Mouse (Mus musculus) intestine, embryonic 14.5 days (tissue): ENCODE results near the gene Dxo. TPM values are rescaled to one million over a fixed set of nuclear protein-coding genes. Genes with fewer than 3 reads are reported as not detected.

ENCODE experiments used
- ATAC-seq: fragments of 200-750 bp; cut with Nextera tagmentation; replicated peaks from 2 replicates; pipeline ENCODE4 v1.8.0; 2017; ENCODE audit warnings: low read depth, moderate number of reproducible peaks, moderate TSS enrichment, moderate library complexity; ENCODE audit not compliant: low FRiP score, low TSS enrichment
- DNase-seq: peaks from one replicate; pipeline ENCODE4 v3.0.0-alpha.2; 2018; ENCODE audit warnings: low spot score
- H3K27ac ChIP-seq: fragments of 300-500 bp; sonication (generic); 2 replicates; pipeline ENCODE4 v1.5.1; 2014; ENCODE audit warnings: low read depth, mild to moderate bottlenecking, control low read depth
- H3K27me3 ChIP-seq: fragments of 300-500 bp; sonication (generic); replicated peaks from 2 replicates; pipeline ENCODE4 v1.6.1; 2014; ENCODE audit warnings: low read length, control low read depth; ENCODE audit not compliant: control insufficient read depth, insufficient read depth
- H3K36me3 ChIP-seq: fragments of 300-500 bp; sonication (generic); 2 replicates; pipeline ENCODE4 v1.6.1; 2014; ENCODE audit warnings: low read length, control low read depth; ENCODE audit not compliant: control insufficient read depth, insufficient read depth
- H3K4me1 ChIP-seq: fragments of 300-500 bp; sonication (generic); replicated peaks from 2 replicates; pipeline ENCODE4 v1.6.1; 2014; ENCODE audit warnings: low read length, control low read depth, mixed read lengths; ENCODE audit not compliant: control insufficient read depth, insufficient read depth
- H3K4me2 ChIP-seq: fragments of 300-500 bp; sonication (generic); 2 replicates; pipeline ENCODE4 v1.6.1; 2014; ENCODE audit warnings: low read length
- H3K4me3 ChIP-seq: fragments of 300-500 bp; sonication (generic); 2 replicates; pipeline ENCODE4 v1.5.1; 2014; ENCODE audit warnings: low read depth, low read length, control low read depth, mixed read lengths
- H3K9ac ChIP-seq: fragments of 300-500 bp; sonication (generic); 2 replicates; pipeline ENCODE4 v1.6.1; 2014; ENCODE audit warnings: mild to moderate bottlenecking, low read length
- H3K9me3 ChIP-seq: fragments of 300-500 bp; sonication (generic); 2 replicates; pipeline ENCODE4 v1.6.1; 2016; ENCODE audit warnings: low read length, control low read depth; ENCODE audit not compliant: control insufficient read depth
- WGBS: fragments of 180-500 bp; shearing (Covaris S2); extraction: QIAGEN DNeasy Blood & Tissue Kit; methylation state at CpG from one replicate; pipeline ENCODE4 v1.1.7; 2014; 5-methylcytosine and 5-hydroxymethylcytosine counted together
- polyA plus RNA-seq: library from polyadenylated mRNA; unstranded; fragments of >200 nt; fragmentation: Nextera tagmentation; extraction: Ambion mirVana; gene quantifications from 2 replicates; pipeline ENCODE4 v1.2.1, GENCODE M21; 2014

The Dxo gene
- polyA plus RNA-seq, 1 experiment from 2014 or later = 58.2 TPM

DNA sequence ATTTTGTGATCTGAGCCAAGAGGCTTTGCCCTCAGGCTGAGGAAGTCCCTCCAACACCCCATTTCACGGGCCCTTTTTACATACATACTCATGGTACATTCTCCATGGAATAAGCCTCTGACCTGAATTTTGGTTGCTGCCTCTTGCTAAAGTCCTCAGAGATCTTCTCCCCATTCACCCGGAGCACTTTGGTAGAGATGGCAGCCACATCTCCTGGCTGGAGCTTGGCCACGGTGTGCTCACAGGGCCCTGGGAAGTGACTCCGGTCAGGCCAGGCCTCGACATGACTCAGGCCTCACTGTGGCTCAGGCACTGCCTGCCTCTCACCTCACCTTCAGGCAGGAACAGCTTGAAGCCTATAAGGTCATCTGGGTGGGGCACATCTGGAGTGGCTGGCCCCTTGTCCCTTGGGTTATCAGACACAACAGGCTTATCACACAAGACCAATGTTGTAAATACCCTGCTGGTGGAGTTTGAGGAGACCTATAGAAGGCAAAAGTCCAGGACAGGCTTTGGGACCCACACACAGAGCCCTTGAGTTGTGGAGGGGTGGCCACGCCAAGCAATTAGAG is 4.0 kb downstream of the Dxo start:
- DNase-seq (no peak), ATAC-seq (no peak)
- Histone ChIP-seq H3K27me3 (no peaks in the 10 kb centered on the region), H3K4me3 (no peak overlapping the region), H3K9ac (no peak overlapping the region), H3K4me2 (no peak overlapping the region), H3K9me3 (no peaks in the 10 kb centered on the region), H3K4me1 (peaks cover 12% of the 10 kb centered on the region), H3K36me3 (peaks cover 70% of the 10 kb centered on the region), H3K27ac (no peak overlapping the region)
- 83% methylated on average over 6 of the region's 6 CpGs for WGBS

DNA sequence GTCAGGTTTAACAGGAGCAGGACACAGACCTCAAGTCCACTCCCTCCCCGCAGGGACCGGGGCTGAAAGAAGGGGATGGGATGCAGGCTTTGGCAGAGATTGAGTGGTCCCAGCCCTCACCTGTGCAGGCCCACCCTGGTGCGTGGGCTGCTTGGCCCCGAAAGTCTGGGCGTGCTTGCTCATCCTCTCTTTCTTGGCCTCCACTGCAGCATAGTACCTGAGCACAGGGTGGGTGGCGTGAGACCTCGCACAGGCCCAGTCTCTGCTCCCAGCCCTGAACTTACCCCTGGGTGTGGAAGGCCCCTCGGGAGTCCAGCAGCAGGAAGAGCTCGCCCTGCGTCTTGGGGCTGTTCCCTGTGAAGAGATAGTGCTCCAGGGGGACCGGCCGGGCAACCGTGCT is 8.1 kb downstream of the Dxo start:
- no peaks in the 10 kb centered on the region for H3K27me3 ChIP-seq
- no peak overlapping the region for H3K4me3 ChIP-seq
- H3K4me2 ChIP-seq = no peak overlapping the region
- 92% methylated on average over 13 of the region's 13 CpGs for WGBS
- H3K4me1 ChIP-seq = peaks cover 3% of the 10 kb centered on the region; the same call in 1 of the 2 replicates
- ATAC-seq = no peak
- DNase-seq = no peak
- H3K9ac ChIP-seq = no peak overlapping the region
- no peak overlapping the region for H3K27ac ChIP-seq
- H3K36me3 ChIP-seq = peaks cover 80% of the 10 kb centered on the region
- no peaks in the 10 kb centered on the region for H3K9me3 ChIP-seq

DNA sequence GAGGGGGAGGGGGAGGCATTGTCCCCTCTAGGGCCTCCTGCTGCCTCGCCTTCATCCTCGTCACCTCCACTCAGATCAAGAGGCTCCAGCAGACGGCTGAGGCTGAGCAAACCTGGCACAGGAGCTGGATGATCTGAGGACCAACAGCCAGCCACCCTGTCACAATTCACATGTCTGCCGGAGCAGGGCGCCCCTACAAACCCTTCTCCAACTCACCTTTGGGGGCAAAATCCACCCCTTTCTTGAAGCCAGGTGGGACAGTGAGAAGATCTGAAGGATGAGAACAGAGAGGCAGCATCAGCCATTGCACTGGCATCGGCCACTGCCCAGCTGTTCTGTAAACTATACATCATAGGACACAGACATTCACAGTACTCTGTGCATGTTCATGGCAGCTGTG is 10.4 kb downstream of the Dxo start:
- WGBS = 91% methylated on average over 6 of the region's 6 CpGs
- no peak for ATAC-seq
- H3K27ac ChIP-seq = no peak overlapping the region
- peaks cover 10% of the 10 kb centered on the region for H3K4me1 ChIP-seq
- no peaks in the 10 kb centered on the region for H3K9me3 ChIP-seq
- DNase-seq = no peak
- H3K9ac ChIP-seq = no peak overlapping the region
- peaks cover 64% of the 10 kb centered on the region for H3K36me3 ChIP-seq
- H3K4me3 ChIP-seq = no peak overlapping the region
- no peaks in the 10 kb centered on the region for H3K27me3 ChIP-seq
- H3K4me2 ChIP-seq = no peak overlapping the region

DNA sequence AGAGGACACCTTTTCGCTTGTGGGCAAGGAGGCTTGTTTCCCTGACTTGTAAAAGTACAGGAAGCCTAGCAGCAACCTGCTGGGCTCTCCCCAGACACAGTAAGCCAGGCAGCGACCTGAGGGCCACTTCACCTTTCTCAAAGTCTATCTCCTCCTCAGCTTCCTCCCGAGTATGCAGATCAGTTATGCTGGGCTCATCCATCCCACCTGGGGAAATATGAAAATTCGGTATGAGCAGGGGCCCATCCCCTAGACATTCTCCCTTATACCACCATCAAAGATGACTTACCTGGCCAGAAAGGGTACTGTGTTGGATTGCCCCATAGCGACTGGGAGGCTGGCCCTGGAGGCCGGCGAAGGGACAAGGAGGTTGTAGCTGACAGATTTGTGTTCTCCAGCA is 10.8 kb downstream of the Dxo start:
- Histone ChIP-seq H3K27ac (no peak overlapping the region), H3K9me3 (no peaks in the 10 kb centered on the region), H3K36me3 (peaks cover 64% of the 10 kb centered on the region), H3K4me1 (peaks cover 10% of the 10 kb centered on the region), H3K4me3 (no peak overlapping the region), H3K9ac (no peak overlapping the region), H3K27me3 (no peaks in the 10 kb centered on the region), H3K4me2 (no peak overlapping the region)
- DNase-seq (no peak), ATAC-seq (no peak)
- 94% methylated on average over 7 of the region's 7 CpGs for WGBS

DNA sequence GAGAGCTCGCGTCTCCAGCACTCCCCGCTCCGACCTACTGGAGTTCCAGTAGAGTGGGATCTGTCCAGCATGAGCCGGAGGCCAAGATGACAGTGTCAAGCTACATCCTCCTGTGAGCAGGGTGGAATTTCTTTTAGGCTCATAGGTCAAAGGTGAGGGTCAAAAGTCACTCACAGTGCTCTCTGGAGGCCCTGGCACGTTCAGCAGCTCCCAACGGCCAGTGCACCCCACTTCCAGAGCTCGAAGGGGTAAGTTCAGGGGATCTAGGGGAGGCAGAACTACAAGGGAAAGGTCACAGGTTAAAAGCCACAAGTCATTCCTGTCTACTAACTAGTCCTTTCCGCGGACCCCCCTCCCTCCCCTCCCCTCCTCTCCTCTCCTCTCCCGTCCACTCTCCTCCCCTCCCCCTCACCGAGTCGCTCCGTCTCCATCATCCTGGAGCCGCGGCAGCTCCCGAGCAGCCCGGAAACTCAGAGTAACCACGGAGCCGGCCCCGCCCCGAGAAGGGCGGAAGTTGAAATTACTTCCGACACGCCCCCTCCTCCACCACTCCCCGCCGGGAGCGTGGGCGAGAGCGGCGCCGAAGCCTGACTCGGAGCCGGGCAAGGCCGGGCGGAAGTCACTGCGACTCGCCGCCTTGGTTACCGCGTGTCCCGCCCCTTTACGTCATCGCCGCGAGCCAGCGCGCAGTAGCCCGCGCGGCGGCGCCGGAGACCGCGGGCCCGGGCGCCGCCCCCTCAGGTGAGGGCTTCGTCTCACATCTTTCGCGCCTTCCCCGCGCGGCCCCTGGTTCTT is 13.1 kb downstream of the Dxo start, which contains the start of the genes Skiv2l and Nelfe:
Gene Skiv2l, minus strand, starts transcription at position 489 of the 795 bp plus-strand sequence.
Gene Nelfe, plus strand, starts transcription at position 670 of the 795 bp plus-strand sequence.
- under 1% methylated on average over 65 of the region's 65 CpGs for whole genome bisulfite sequencing
- Histone ChIP-seq H3K4me3 (peak within 1 kb of the TSS; percentile 88), H3K36me3 (peaks cover 64% of the 10 kb centered on the region), H3K4me1 (peaks cover 10% of the 10 kb centered on the region), H3K4me2 (peak within 1 kb of the TSS; percentile 79), H3K27me3 (no peaks in the 10 kb centered on the region), H3K9me3 (no peaks in the 10 kb centered on the region), H3K27ac (peak within 1 kb of the TSS; percentile 60), H3K9ac (peak within 1 kb of the TSS; percentile 73)
- DNase-seq = peak; percentile 97
- peak; percentile 97 for ATAC-seq

DNA sequence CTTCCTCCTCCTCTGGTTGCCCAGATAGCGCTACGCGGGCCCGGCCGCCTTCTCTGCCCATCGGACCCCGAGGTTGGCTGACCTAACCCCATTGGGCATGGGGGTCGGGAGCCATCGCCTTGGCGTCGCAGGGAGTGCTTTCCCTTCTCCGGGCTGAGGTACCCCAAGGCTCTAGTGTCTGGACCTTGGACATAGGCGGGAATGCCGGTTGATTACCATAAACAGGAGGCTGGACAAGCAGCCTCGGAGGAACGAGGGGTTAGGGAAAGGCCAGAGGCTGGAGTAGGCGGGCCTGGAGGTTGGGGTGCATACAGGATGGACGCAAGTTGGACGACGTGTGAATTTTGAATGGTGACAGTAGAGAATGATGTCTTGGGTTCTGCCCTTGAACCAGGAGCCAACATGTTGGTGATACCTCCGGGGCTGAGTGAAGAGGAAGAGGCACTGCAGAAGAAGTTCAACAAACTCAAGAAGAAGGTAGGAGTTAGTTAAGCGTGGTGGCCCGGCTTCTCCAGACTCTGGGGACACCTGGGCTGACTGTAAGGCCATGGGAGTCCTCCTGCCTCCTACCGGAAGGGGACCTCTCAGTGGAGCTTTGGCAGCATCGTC is 13.8 kb downstream of the Dxo start:
- WGBS = 1% methylated on average over 25 of the region's 25 CpGs
- H3K4me3 ChIP-seq = peak overlapping the region; percentile 88
- H3K36me3 ChIP-seq = peaks cover 64% of the 10 kb centered on the region
- H3K27me3 ChIP-seq = no peaks in the 10 kb centered on the region
- peak overlapping the region; percentile 73 for H3K9ac ChIP-seq
- ATAC-seq (no peak), DNase-seq (no peak)
- peak overlapping the region; percentile 60 for H3K27ac ChIP-seq
- peak overlapping the region; percentile 74 for H3K4me2 ChIP-seq
- peaks cover 10% of the 10 kb centered on the region for H3K4me1 ChIP-seq
- H3K9me3 ChIP-seq = no peaks in the 10 kb centered on the region

DNA sequence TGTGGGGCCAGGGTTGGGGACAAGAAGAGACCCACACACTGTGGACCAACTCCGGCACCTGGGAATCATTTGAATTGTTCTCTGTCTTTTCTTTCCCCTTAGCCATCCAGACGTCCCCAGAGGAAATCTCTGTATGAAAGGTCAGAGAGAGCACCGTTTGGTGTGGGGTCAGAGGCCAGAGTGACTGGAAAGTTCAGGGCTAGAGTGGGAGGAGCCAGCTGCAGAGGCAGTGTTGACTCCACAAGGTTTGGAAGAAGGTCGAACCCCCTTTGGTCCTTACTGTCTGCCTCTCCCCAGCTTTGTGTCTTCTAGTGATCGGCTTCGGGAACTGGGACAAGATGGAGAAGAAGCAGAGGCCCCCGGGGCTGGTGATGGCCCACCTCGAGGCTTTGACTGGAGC is 16.7 kb downstream of the Dxo start:
- Histone ChIP-seq H3K4me1 (peaks cover 10% of the 10 kb centered on the region), H3K27ac (no peak overlapping the region), H3K9ac (no peak overlapping the region), H3K36me3 (peaks cover 58% of the 10 kb centered on the region), H3K4me3 (no peak overlapping the region), H3K9me3 (no peaks in the 10 kb centered on the region), H3K4me2 (no peak overlapping the region), H3K27me3 (no peaks in the 10 kb centered on the region)
- DNase-seq (no peak), ATAC-seq (no peak)
- WGBS = 79% methylated on average over 8 of the region's 8 CpGs

DNA sequence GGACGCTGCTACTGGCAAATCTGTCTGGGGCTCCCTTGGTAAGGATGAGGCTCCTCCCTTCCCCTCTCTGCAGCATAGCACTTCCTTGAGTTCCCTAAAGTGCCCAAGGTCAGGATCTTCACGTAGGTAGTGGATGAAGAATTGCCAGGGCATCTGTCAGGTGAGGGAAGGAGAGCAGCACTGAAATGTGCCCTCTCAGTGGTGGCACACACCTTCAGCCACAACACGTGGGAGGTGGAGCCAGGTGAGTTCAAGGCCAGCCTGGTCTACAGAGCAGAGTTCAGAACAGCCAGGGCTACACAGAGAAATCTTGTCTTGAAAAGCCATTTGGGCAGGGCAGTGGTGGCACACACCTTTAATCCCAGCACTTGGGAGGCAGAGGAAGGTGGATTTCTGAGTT is 17.9 kb downstream of the Dxo start:
- WGBS = 74% methylated on average over 3 of the region's 3 CpGs
- Histone ChIP-seq H3K9ac (no peak overlapping the region), H3K4me2 (no peak overlapping the region), H3K4me1 (peaks cover 8% of the 10 kb centered on the region), H3K27me3 (no peaks in the 10 kb centered on the region), H3K4me3 (no peak overlapping the region), H3K9me3 (no peaks in the 10 kb centered on the region), H3K27ac (no peak overlapping the region), H3K36me3 (peaks cover 63% of the 10 kb centered on the region)
- ATAC-seq (no peak), DNase-seq (no peak)
